Comparison of ENCODE assay signal across 11 mouse cellular contexts in genomic region chr2:168809895-168810294, GRCm38 (mm10). TPM values are rescaled to one million over a fixed set of nuclear protein-coding genes. Genes with fewer than 3 reads are reported as not detected.
DNase-seq lines count a peak whose midpoint lies in the region; ATAC-seq lines count a peak whose summit lies in the region.
"Had no signal": no experiment of that assay in that cellular context is flagged by ENCODE, and none has a peak within 500 bp of the region (broad histone marks: within the 10 kb centered on the region; RNA-seq: fewer than 3 reads in every experiment).

No protein-coding gene starts in this region.

- H3K27me3 ChIP-seq in heart, embryonic 13.5 days (replicated peaks) = peaks cover 21% of the 10 kb centered on the region
- 0 out of 2 replicates have a peak, but pooled peaks cover 8% of the 10 kb centered on the region for H3K27me3 ChIP-seq in hindbrain, embryonic 13.5 days
- no peaks in the 10 kb centered on the region; the same call in 1 of the 2 replicates for H3K27me3 ChIP-seq in midbrain, embryonic 16.5 days (ENCODE audit: control insufficient read depth, insufficient read depth, low read depth, low read length)

- no peak overlapping the region for H3K4me3 ChIP-seq in heart, embryonic 13.5 days
- H3K4me3 ChIP-seq in hindbrain, embryonic 13.5 days = 0 out of 2 replicates have a peak overlapping the region, but pooled peaks have one; percentile 3
- H3K4me3 ChIP-seq in midbrain, embryonic 16.5 days (ENCODE audit: low read depth, low read length) = no peak overlapping the region
- H3K4me3 ChIP-seq: liver, embryonic 12.5 days had no signal

- H3K9me3 ChIP-seq in heart, embryonic 13.5 days = no peaks in the 10 kb centered on the region
- no peaks in the 10 kb centered on the region for H3K9me3 ChIP-seq in hindbrain, embryonic 13.5 days
- no peaks in the 10 kb centered on the region for H3K9me3 ChIP-seq in midbrain, embryonic 16.5 days (replicated peaks; ENCODE audit: control insufficient read depth, low read length, poor library complexity, severe bottlenecking)
- H3K9me3 ChIP-seq: liver, embryonic 12.5 days had no signal

- H3K9ac ChIP-seq in heart, embryonic 13.5 days = 0 out of 2 replicates have a peak overlapping the region, but pooled peaks have one; percentile 47
- no peak overlapping the region for H3K9ac ChIP-seq in hindbrain, embryonic 13.5 days
- 0 out of 2 replicates have a peak overlapping the region, but pooled peaks have one; percentile 38 for H3K9ac ChIP-seq in midbrain, embryonic 16.5 days (ENCODE audit: low read depth, low read length)
- H3K9ac ChIP-seq: liver, embryonic 12.5 days had no signal

- ATAC-seq in heart, embryonic 13.5 days (ENCODE audit: extremely low read depth, insufficient number of reproducible peaks, low FRiP score, low TSS enrichment) = no peak
- no peak for ATAC-seq in hindbrain, embryonic 13.5 days (ENCODE audit: low FRiP score)
- ATAC-seq in midbrain, embryonic 16.5 days = no peak
- ATAC-seq: liver, embryonic 12.5 days had no signal

- intact Hi-C loops in heart, postnatal 36 days (cut with DNase I) = no loop called here

- 16% methylated on average over 14 of the region's 14 CpGs for WGBS in heart, embryonic 13.5 days
- WGBS in hindbrain, embryonic 13.5 days = 8% methylated on average over 14 of the region's 14 CpGs
- WGBS in midbrain, embryonic 16.5 days = 2% methylated on average over 14 of the region's 14 CpGs

- no peaks in the 10 kb centered on the region for H3K4me1 ChIP-seq in heart, embryonic 13.5 days
- peaks cover 22% of the 10 kb centered on the region for H3K4me1 ChIP-seq in hindbrain, embryonic 13.5 days (replicated peaks)
- peaks cover 6% of the 10 kb centered on the region for H3K4me1 ChIP-seq in midbrain, embryonic 16.5 days (ENCODE audit: control insufficient read depth, insufficient read depth, low read length)
- H3K4me1 ChIP-seq: liver, embryonic 12.5 days had no signal

- no peak for DNase-seq in heart, postnatal 36 days
- peak; percentile 52 for DNase-seq in embryo, embryonic 10.5 days (ENCODE audit: low spot score)
- no peak for DNase-seq in frontal cortex, postnatal 14 days (ENCODE audit: low spot score in 2 of 2)
- DNase-seq in spleen, postnatal 4 days (ENCODE audit: low spot score in 2 of 2) = no peak
- no peak for DNase-seq in urinary bladder, postnatal 36 days (ENCODE audit: low spot score in 2 of 2)
- DNase-seq: spleen, adult 18-20 months had no signal

- peak overlapping the region; percentile 51 for H3K4me2 ChIP-seq in heart, embryonic 13.5 days
- H3K4me2 ChIP-seq in hindbrain, embryonic 13.5 days = peak overlapping the region; percentile 36
- H3K4me2 ChIP-seq in midbrain, embryonic 16.5 days (ENCODE audit: low read length) = peak overlapping the region; percentile 44
- H3K4me2 ChIP-seq: liver, embryonic 12.5 days had no signal

- no peak overlapping the region for H3K27ac ChIP-seq in heart, embryonic 13.5 days (replicated peaks)
- H3K27ac ChIP-seq in hindbrain, embryonic 13.5 days = no peak overlapping the region
- H3K27ac ChIP-seq in midbrain, embryonic 16.5 days (ENCODE audit: low read length) = no peak overlapping the region
- H3K27ac ChIP-seq: liver, embryonic 12.5 days had no signal

- H3K36me3 ChIP-seq in heart, embryonic 13.5 days = no peaks in the 10 kb centered on the region
- no peaks in the 10 kb centered on the region for H3K36me3 ChIP-seq in hindbrain, embryonic 13.5 days
- H3K36me3 ChIP-seq in midbrain, embryonic 16.5 days (ENCODE audit: control insufficient read depth, insufficient read depth, low read length) = no peaks in the 10 kb centered on the region
- H3K36me3 ChIP-seq: liver, embryonic 12.5 days had no signal

RNA-seq across cellular contexts. Expression of gene Sall4, which starts 42.2 kb away (rescaled TPM):
- 1.1 and 1.5 TPM in 2 replicates for polyA plus RNA-seq in heart, embryonic 13.5 days (2015; fragmentation: Nextera tagmentation; extraction: Ambion mirVana)
- 1 to 10 TPM; 2.4 to 3.4 TPM for total RNA-seq in heart, postnatal 36 days (2021)
- polyA plus RNA-seq in hindbrain, embryonic 13.5 days (2015; fragmentation: Nextera tagmentation; extraction: Ambion mirVana) = 0.91 and 1.1 TPM in 2 replicates
- polyA plus RNA-seq in midbrain, embryonic 16.5 days (2015; fragmentation: Nextera tagmentation; extraction: Ambion mirVana) = 0.84 and 1.9 TPM in 2 replicates
- polyA plus RNA-seq: C2C12 had no signal
